Mouse (Mus musculus): ENCODE measurements around the gene Ppp1r3f.

Ppp1r3f gene

GRCm38 (mm10) chrX:7524961-7525360 lies 49.1 kb downstream of the Ppp1r3f start:
- DNase-seq = no peak
